Mouse (Mus musculus) kidney, embryonic 15.5 days (tissue): ENCODE results near the gene Abcd3. TPM values are rescaled to one million over a fixed set of nuclear protein-coding genes. Genes with fewer than 3 reads are reported as not detected.
"Not testable (repeated sequence)": the region's sequence is repeated elsewhere in the genome, so short reads cannot be mapped to it uniquely, and the experiment has no call there.

ENCODE experiments used
- ATAC-seq: fragments of 200-750 bp; cut with Nextera tagmentation; replicated peaks from 2 replicates; pipeline ENCODE4 v1.8.0; 2017; ENCODE audit warnings: moderate TSS enrichment; ENCODE audit not compliant: low FRiP score
- H3K27ac ChIP-seq: fragments of 300-500 bp; sonication (generic); 2 replicates; pipeline ENCODE4 v1.5.1; 2015; ENCODE audit warnings: mild to moderate bottlenecking, inconsistent platforms
- H3K27me3 ChIP-seq: fragments of 300-500 bp; sonication (generic); 2 replicates; pipeline ENCODE4 v1.6.1; 2015; ENCODE audit warnings: inconsistent platforms
- H3K36me3 ChIP-seq: fragments of 300-500 bp; sonication (generic); 2 replicates; pipeline ENCODE4 v1.6.1; 2015; ENCODE audit warnings: inconsistent platforms
- H3K4me1 ChIP-seq: fragments of 300-500 bp; sonication (generic); 2 replicates; pipeline ENCODE4 v1.6.1; 2015; ENCODE audit warnings: inconsistent platforms
- H3K4me2 ChIP-seq: fragments of 300-500 bp; sonication (generic); 2 replicates; pipeline ENCODE4 v1.6.1; 2015; ENCODE audit warnings: moderate library complexity, mild to moderate bottlenecking, inconsistent platforms
- H3K4me3 ChIP-seq: fragments of 300-500 bp; sonication (generic); replicated peaks from 2 replicates; pipeline ENCODE4 v1.5.1; 2015; ENCODE audit warnings: mild to moderate bottlenecking, inconsistent platforms
- H3K9ac ChIP-seq: fragments of 300-500 bp; sonication (generic); 2 replicates; pipeline ENCODE4 v1.6.1; 2015; ENCODE audit warnings: mild to moderate bottlenecking, inconsistent platforms
- H3K9me3 ChIP-seq: fragments of 300-500 bp; sonication (generic); replicated peaks from 2 replicates; pipeline ENCODE4 v1.6.1; 2016; ENCODE audit warnings: inconsistent platforms
- WGBS: fragments of 180-500 bp; shearing (Covaris S2); methylation state at CpG from one replicate; pipeline ENCODE4 v1.1.7; 2015; ENCODE audit warnings: mixed read lengths; 5-methylcytosine and 5-hydroxymethylcytosine counted together
- polyA plus RNA-seq: library from polyadenylated mRNA; unstranded; fragments of >200 nt; fragmentation: Nextera tagmentation; extraction: Ambion mirVana; gene quantifications from 2 replicates; pipeline ENCODE4 v1.2.1, GENCODE M21; 2015

The Abcd3 gene
- polyA plus RNA-seq, 1 experiment from 2014 or later, result 65.3 TPM

DNA sequence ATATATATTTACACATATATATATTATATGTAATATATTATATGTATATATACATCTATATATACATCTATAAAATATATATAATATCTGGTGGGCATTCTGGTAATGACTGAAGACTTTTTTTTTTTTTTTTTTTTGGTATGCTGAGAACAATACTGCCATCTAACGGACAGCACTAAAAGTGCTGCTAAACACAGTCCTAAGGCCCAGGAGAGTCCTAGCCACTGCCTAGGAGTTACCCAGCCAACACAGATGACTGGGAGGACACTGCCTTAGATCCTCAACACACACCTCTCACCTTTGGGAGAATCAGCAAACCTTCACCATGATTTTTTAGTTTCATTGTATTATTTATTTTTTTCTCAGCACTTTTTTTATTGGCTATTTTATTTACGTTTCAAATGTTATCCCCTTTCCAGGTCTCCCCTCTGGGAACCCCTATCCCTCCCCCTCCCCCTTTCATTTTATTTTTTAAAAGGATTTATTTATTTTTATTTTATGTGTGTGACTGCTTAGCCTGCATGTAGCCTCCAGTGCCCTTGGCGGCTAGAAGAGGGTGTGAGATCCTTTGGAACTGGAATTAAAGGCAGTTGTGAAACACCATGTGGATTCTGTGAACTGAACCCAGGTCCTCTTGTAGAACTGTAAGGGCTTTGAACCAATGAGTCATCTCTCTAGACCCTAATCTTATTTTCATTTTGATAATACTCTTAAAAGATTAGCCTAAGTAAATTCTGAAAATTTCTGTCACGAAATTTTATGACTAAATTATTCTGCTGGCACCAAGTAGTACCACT lies 52.8 kb downstream of the Abcd3 start:
- peak; percentile 86 for ATAC-seq
- WGBS, result 65% methylated on average over 4 of the region's 4 CpGs
- Histone ChIP-seq H3K4me2 (no peak overlapping the region), H3K9me3 (no peaks in the 10 kb centered on the region), H3K36me3 (peaks cover 59% of the 10 kb centered on the region), H3K27me3 (no peaks in the 10 kb centered on the region), H3K9ac (no peak overlapping the region), H3K27ac (no peak overlapping the region), H3K4me3 (no peak overlapping the region), H3K4me1 (0 out of 2 replicates have a peak, but pooled peaks cover 2% of the 10 kb centered on the region)

DNA sequence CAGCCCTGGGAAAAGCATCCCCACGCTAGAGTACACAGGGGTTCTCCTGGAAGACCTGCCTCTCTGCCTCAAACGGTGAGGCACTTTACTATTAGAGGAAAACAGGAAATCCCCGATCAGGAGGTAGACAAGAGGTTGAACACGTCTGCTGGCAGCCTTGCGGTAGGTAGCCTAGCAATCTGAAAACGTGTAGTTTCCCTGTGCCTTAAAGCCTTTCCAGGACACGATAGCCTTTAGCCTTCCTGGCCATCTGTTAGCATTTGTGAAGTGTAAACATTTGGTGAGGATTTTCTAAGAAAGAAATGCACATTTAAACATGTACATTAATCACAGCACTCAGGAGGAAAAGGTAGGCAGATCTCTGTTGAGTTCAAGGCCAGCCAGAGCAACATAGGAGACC lies 56.7 kb downstream of the Abcd3 start:
- H3K27me3 ChIP-seq, result no peaks in the 10 kb centered on the region
- no peak overlapping the region for H3K4me3 ChIP-seq
- 0 out of 2 replicates have a peak, but pooled peaks cover 2% of the 10 kb centered on the region for H3K4me1 ChIP-seq
- H3K4me2 ChIP-seq, result no peak overlapping the region
- H3K36me3 ChIP-seq, result peaks cover 27% of the 10 kb centered on the region
- ATAC-seq, result no peak
- no peak overlapping the region for H3K27ac ChIP-seq
- H3K9ac ChIP-seq, result no peak overlapping the region
- 56% methylated on average over 7 of the region's 7 CpGs for WGBS
- no peaks in the 10 kb centered on the region for H3K9me3 ChIP-seq

DNA sequence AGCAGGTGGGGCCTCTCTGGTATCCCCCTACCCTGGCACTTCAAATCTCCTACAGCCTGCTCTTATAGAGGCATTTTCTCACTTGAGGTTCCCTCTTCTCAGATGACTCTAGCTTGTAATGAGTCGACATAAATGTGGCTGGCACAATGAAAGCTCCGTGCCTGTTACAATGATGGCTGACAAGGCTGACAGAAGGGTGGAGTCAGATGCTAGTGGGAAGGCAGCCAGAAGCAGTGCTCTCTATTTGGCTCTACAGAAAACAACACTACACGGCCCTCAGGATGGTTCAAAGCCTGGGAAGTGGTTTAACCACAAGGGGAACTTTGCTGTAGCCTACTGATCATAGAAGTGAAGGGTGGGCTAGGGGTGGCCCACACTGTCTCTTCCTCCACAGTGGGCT lies 60.0 kb downstream of the Abcd3 start:
- WGBS, result 40% methylated on average over 3 of the region's 3 CpGs
- H3K4me1 ChIP-seq, result 0 out of 2 replicates have a peak, but pooled peaks cover 2% of the 10 kb centered on the region
- no peak for ATAC-seq
- H3K9me3 ChIP-seq, result no peaks in the 10 kb centered on the region
- H3K36me3 ChIP-seq, result peaks cover 15% of the 10 kb centered on the region
- no peak overlapping the region for H3K4me3 ChIP-seq
- no peak overlapping the region for H3K9ac ChIP-seq
- no peak overlapping the region for H3K4me2 ChIP-seq
- no peaks in the 10 kb centered on the region for H3K27me3 ChIP-seq
- peak overlapping the region; percentile 59; the same call in 1 of the 2 replicates for H3K27ac ChIP-seq

DNA sequence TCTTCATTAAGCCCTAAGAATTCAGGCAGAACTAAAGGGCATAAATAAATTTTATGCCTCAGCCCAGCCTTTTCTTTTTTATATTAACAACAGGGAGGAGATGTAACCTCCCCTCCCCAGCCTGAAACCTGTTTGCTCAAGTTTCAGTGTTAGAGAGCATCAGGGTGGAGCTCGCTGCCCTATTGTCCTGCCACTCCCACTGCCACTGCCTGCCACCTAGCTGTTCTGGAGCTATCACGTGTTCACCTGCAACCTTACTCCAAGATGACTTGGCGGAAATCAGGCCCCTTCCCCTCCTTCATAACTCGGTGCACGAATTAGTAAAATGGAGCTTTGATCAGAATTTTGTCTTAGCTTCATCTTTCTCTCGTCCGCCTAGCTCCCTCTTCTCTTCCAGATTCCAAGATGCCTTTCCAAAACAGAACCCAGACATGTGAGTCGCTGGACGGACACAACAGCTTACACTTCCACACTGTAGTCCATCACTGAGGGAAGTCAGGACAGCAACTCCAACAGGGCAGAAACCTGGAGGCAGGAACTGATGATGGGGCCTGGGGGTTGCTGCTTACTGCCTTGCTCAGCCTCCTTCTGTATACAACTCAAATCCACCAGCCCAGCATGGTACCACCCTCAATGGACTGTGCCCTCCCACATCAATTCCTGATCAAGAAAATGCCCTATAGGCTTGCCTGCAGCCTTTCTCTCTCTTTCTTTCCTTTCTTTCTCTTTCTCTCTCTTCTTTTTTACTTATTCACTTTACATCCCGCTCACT lies 60.6 kb downstream of the Abcd3 start:
- H3K36me3 ChIP-seq, result peaks cover 12% of the 10 kb centered on the region; the same call in 1 of the 2 replicates

DNA sequence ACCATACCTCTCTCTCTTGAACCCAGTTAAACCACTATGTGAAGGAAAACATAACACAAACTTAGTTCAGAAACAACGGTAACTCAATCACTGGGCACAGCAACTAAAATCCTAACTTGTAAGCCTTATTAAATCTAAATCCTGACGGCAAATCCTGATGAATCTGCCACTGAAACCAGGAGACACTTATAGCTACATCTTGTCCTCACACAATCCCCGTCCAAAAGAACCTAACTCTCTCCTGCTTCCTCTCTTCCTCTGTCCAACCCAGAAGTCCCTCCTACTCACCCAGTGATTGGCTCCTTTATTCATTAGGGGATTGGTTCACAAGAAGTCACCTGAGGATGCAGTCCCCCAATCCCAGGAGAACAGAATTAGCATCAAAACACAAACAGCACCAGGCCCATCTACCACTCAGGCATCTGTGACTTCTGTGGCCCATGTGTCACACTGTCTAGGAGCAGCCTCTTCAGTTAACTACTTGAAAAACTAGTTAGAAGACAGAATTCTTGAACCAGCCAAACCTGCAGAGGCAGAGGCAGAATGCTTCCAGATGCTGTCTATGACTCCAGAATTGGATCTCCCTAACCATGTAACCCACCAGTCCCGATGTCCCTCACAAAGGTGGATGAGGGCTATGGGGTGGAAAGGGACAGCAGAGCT lies 73.8 kb downstream of the Abcd3 start:
- 89% methylated on average over 4 of the region's 4 CpGs for WGBS
- H3K9me3 ChIP-seq, H3K27ac ChIP-seq, ATAC-seq, H3K4me3 ChIP-seq, H3K36me3 ChIP-seq, H3K27me3 ChIP-seq, H3K4me2 ChIP-seq, H3K9ac ChIP-seq: not testable (repeated sequence)
- H3K4me1 ChIP-seq, result peaks cover 14% of the 10 kb centered on the region

More for the DNA sequence above, 60.6 kb downstream of the Abcd3 start:
- ATAC-seq, H3K4me1 ChIP-seq, H3K27me3 ChIP-seq, H3K9me3 ChIP-seq, H3K4me3 ChIP-seq, H3K9ac ChIP-seq, H3K4me2 ChIP-seq: not testable (repeated sequence)
- 50% methylated on average over 10 of the region's 10 CpGs for WGBS
- H3K27ac ChIP-seq, result peak overlapping the region; percentile 59

DNA sequence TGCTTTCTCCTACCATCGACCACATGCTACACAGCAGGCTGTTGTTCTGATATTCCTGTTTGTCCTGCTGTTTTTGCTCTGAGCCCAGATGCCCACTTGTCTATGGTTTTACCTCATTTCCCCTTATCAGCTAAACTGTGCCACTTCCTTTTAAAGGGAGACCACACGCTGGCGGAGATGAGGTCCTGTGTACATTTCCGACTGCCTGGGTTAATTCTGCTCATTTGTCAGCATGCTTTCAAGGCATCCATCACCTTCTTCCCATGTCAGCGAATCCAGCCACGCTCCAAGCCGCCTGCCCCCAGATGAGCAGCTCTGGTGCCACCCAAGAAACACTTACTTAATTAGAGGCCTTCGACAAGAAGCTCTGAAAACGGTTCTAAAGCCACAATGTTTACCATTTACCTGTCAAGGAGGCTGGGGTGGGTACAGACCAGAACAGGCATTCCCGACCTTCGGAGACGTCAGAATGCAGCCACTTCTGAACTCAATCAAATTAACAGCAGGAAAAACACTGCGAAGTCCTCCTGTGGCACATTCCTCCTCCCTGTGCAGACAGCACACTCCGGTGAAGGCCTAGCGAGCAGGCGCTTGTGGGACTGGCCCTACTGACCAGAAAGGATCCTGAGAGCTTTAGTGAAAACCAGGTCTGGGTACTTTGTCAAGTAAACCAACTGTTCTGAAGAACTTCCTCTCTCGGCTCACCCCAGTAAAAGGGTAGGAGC lies 75.5 kb downstream of the Abcd3 start:
- no peaks in the 10 kb centered on the region for H3K36me3 ChIP-seq
- no peak overlapping the region for H3K4me3 ChIP-seq
- H3K4me2 ChIP-seq, result no peak overlapping the region
- peak overlapping the region; percentile 43 for H3K27ac ChIP-seq
- peak; percentile 17; the same call in 1 of the 2 replicates for ATAC-seq
- no peaks in the 10 kb centered on the region for H3K27me3 ChIP-seq
- peaks cover 22% of the 10 kb centered on the region for H3K4me1 ChIP-seq
- whole genome bisulfite sequencing, result 27% methylated on average over 17 of the region's 17 CpGs
- no peaks in the 10 kb centered on the region for H3K9me3 ChIP-seq
- no peak overlapping the region for H3K9ac ChIP-seq

DNA sequence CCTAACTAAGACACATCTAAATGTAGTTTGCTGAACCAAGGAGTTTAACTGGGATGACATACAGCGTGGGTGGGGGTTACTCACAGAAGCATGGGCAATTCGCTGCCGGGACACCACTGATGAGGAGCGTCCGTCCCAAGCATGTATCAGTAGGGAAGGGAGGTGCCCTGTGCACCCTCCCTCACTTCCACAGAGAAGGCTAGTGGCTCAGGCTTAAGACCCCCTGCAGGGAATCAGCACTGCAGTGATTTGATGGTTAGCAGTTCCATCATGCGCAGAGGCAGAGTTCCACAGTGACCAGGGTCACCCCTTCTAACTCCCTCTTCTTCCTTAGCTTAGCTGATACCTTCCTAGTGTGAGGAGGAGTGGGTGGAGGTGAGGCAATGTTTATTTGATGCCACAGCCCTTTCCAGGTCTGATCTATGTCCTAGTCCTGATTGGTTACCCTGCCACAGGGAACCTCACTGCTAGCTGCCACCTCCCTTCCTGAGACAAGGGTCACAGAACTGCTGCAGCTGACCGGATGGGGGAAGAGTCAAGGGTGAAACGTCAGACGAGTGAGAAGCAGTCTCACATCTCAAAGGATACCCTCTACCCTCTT lies 76.3 kb downstream of the Abcd3 start:
- peak; percentile 82 for ATAC-seq
- no peak overlapping the region for H3K4me3 ChIP-seq
- WGBS, result 49% methylated on average over 9 of the region's 9 CpGs
- no peak overlapping the region for H3K27ac ChIP-seq
- peaks cover 6% of the 10 kb centered on the region for H3K36me3 ChIP-seq
- H3K9ac ChIP-seq, result no peak overlapping the region
- H3K4me2 ChIP-seq, result no peak overlapping the region
- peaks cover 22% of the 10 kb centered on the region for H3K4me1 ChIP-seq
- H3K27me3 ChIP-seq, result no peaks in the 10 kb centered on the region
- no peaks in the 10 kb centered on the region for H3K9me3 ChIP-seq

DNA sequence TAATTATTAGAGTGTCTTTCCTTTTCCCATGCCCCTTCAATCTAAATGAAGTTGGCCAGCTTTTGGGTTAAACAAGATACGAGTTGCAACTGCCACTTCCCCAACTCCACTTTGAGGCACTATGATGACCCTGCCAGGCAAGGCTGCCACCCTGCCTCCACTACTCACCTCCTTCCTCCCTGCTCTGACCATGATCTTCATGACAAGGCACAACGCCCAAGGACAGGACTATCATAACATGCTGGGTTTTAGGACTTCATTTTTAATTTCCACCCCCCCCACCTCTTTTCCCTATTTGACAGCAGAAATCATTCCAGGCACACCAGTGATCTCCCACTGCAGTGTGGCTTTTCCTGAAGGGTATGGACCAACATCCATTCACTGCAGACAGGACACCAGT lies 77.2 kb downstream of the Abcd3 start:
- no peak for ATAC-seq
- Histone ChIP-seq H3K27me3 (no peaks in the 10 kb centered on the region), H3K9me3 (no peaks in the 10 kb centered on the region), H3K36me3 (peaks cover 15% of the 10 kb centered on the region), H3K27ac (no peak overlapping the region), H3K4me3 (no peak overlapping the region), H3K9ac (no peak overlapping the region), H3K4me2 (no peak overlapping the region), H3K4me1 (peaks cover 22% of the 10 kb centered on the region)
- WGBS, result 80% methylated on average over 2 of the region's 2 CpGs

DNA sequence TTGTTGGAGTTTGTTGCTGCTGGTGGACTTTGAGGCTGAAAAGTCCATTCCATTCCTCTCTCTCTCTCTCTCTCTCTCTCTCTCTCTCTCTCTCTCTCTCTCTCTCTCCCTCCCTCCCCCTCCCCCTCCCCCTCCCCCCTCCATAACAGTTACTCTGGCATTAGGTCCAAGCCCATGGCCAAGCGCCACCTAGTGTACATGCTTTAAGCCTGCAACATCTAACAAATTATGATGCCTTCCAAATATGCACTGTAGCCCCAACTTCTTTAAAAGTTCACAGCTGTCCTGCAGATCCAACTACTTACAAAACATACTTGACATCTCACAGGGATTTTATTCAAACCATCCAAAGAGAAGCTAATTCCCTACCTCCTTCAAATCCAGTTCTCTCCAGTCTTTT lies 77.6 kb downstream of the Abcd3 start:
- WGBS, result 27% methylated on average over 1 of the region's 1 CpGs
- no peaks in the 10 kb centered on the region for H3K27me3 ChIP-seq
- no peak overlapping the region for H3K4me3 ChIP-seq
- H3K9me3 ChIP-seq, result no peaks in the 10 kb centered on the region
- H3K4me1 ChIP-seq, result peaks cover 22% of the 10 kb centered on the region
- peaks cover 20% of the 10 kb centered on the region for H3K36me3 ChIP-seq
- no peak for ATAC-seq
- no peak overlapping the region for H3K4me2 ChIP-seq
- H3K9ac ChIP-seq, result no peak overlapping the region
- no peak overlapping the region for H3K27ac ChIP-seq

DNA sequence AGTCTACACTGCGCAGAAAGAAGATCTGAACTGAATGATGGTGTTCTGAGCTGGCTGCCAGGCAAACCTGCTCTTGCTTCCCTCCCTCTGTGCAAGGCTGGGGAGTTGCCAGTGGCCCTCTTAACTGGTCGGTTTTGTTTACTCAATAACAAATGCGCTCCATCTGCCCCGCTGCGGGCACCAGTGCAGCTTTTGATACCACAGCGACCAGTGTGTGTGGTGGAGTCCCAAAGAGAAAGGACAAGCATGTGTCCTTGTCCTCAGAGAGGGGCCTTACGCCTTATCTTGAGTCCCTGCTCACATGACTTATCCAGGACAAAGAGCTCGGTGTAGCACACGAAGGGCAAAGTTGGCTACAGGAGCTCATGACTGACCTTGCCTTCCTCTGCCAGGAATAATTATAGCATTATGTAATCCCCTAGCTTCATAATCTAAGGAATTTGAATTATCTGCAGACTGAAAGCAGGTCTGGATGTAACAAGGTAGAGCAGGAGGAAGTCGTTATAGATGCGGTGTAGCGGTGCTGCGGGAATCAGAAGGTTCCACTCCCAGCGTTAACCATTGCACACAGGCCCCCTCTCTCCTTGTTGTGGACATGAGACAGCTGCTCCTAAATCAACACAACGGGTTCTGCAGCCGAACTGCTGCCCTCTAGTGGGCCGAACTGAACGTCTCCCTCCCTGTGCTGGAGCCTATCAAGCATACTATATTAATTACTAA lies 78.9 kb downstream of the Abcd3 start:
- Histone ChIP-seq H3K4me3 (no peak overlapping the region), H3K9me3 (no peaks in the 10 kb centered on the region), H3K27ac (peak overlapping the region; percentile 54; the same call in 1 of the 2 replicates), H3K9ac (no peak overlapping the region), H3K27me3 (no peaks in the 10 kb centered on the region), H3K4me2 (peak overlapping the region; percentile 16; the same call in 1 of the 2 replicates), H3K4me1 (peaks cover 22% of the 10 kb centered on the region), H3K36me3 (peaks cover 22% of the 10 kb centered on the region)
- 33% methylated on average over 18 of the region's 18 CpGs for WGBS
- ATAC-seq, result peak; percentile 81

DNA sequence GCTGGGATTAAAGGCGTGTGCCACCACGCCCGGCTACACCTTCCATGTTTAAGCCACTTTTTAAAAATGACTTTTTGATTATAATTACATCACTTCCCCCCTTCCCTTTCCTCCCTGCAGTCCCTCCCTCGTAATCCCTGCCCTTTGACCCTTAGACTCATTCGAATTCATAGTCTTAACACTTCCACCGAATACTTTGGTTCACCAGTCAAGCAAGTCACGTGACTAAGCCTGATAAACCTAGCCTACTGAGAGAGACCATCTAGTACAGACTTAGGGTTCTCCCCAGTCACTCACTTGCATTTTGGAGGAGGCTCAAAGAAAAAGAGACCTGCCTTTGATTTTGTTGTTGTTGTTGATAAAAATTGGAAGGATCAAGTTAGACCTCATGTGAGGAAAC lies 79.6 kb downstream of the Abcd3 start:
- peak overlapping the region; percentile 54; the same call in 1 of the 2 replicates for H3K27ac ChIP-seq
- H3K9ac ChIP-seq, result no peak overlapping the region
- no peaks in the 10 kb centered on the region for H3K9me3 ChIP-seq
- peaks cover 24% of the 10 kb centered on the region for H3K36me3 ChIP-seq
- 63% methylated on average over 7 of the region's 7 CpGs for WGBS
- no peak for ATAC-seq
- H3K4me1 ChIP-seq, result peaks cover 22% of the 10 kb centered on the region
- no peak overlapping the region for H3K4me2 ChIP-seq
- H3K27me3 ChIP-seq, result no peaks in the 10 kb centered on the region
- H3K4me3 ChIP-seq, result no peak overlapping the region
